Mouse (Mus musculus): ENCODE data around the gene Rasgrp4. TPM values are rescaled to one million over a fixed set of nuclear protein-coding genes. Genes with fewer than 3 reads are reported as not detected.

Gene Rasgrp4
- polyA plus RNA-seq, 1 experiment from 2014 or later, result 1.0 TPM

GRCm38 (mm10) chr7:29169231-29170065 lies 34.8 kb downstream of the Rasgrp4 start:
- TF ChIP-seq CTCF (IDR thresholded peaks at IDR 0.05; ENCODE audit: low read depth), result no peak
- no peaks in the 10 kb centered on the region for H3K9me3 ChIP-seq (ENCODE audit: low read depth, low read length)
- H3K27ac ChIP-seq (ENCODE audit: low read depth), result peak overlapping the region; percentile 54; the same call in 1 of the 2 replicates
- H3K4me2 ChIP-seq, result peak overlapping the region; percentile 81
- DNase-seq (peak; percentile 84), ATAC-seq (ENCODE audit: insufficient read depth) (peak; percentile 84)
- peak overlapping the region; percentile 61 for H3K4me3 ChIP-seq (ENCODE audit: low read depth, low read length)
- WGBS, result 1% methylated on average over 32 of the region's 39 CpGs
- H3K36me3 ChIP-seq (ENCODE audit: insufficient read depth), result peaks cover 20% of the 10 kb centered on the region
- peak overlapping the region; percentile 50 for H3K9ac ChIP-seq
- peaks cover 11% of the 10 kb centered on the region; the same call in 1 of the 2 replicates for H3K4me1 ChIP-seq (ENCODE audit: insufficient read depth)
- H3K27me3 ChIP-seq (ENCODE audit: insufficient read depth, low read length), result peaks cover 47% of the 10 kb centered on the region

GRCm38 (mm10) chr7:29170066-29170754 lies 35.6 kb downstream of the Rasgrp4 start, which contains the start of the genes Ggn and Spred3:
TSS of gene Ggn (plus strand) at chr7:29170210.
TSS of gene Spred3 (minus strand) at chr7:29170411.
- DNase-seq, result peak; percentile 92
- Histone ChIP-seq H3K36me3 (ENCODE audit: insufficient read depth) (peaks cover 28% of the 10 kb centered on the region), H3K4me1 (ENCODE audit: insufficient read depth) (peaks cover 11% of the 10 kb centered on the region; the same call in 1 of the 2 replicates), H3K27me3 (ENCODE audit: insufficient read depth, low read length) (peaks cover 47% of the 10 kb centered on the region), H3K27ac (ENCODE audit: low read depth) (peak within 1 kb of the TSS; percentile 54), H3K4me3 (ENCODE audit: low read depth, low read length) (peak within 1 kb of the TSS; percentile 61), H3K9ac (peak within 1 kb of the TSS; percentile 50), H3K9me3 (ENCODE audit: low read depth, low read length) (no peaks in the 10 kb centered on the region), H3K4me2 (peak within 1 kb of the TSS; percentile 81)
- WGBS, result under 1% methylated on average over 30 of the region's 30 CpGs
- ATAC-seq (ENCODE audit: insufficient read depth), result peak; percentile 68
- TF ChIP-seq CTCF (IDR thresholded peaks at IDR 0.05; ENCODE audit: low read depth), result no peak

GRCm38 (mm10) chr7:29170755-29171561 lies 36.3 kb downstream of the Rasgrp4 start:
- Histone ChIP-seq H3K4me2 (peak overlapping the region; percentile 81), H3K9me3 (ENCODE audit: low read depth, low read length) (no peaks in the 10 kb centered on the region), H3K27ac (ENCODE audit: low read depth) (no peak overlapping the region), H3K4me1 (ENCODE audit: insufficient read depth) (peaks cover 11% of the 10 kb centered on the region; the same call in 1 of the 2 replicates), H3K9ac (peak overlapping the region; percentile 30; the same call in 1 of the 2 replicates), H3K36me3 (ENCODE audit: insufficient read depth) (peaks cover 35% of the 10 kb centered on the region), H3K27me3 (ENCODE audit: insufficient read depth, low read length) (peaks cover 47% of the 10 kb centered on the region), H3K4me3 (ENCODE audit: low read depth, low read length) (peak overlapping the region; percentile 61)
- no peak for TF ChIP-seq CTCF (IDR thresholded peaks at IDR 0.05; ENCODE audit: low read depth)
- peak; percentile 11; the same call in 1 of the 2 replicates for ATAC-seq (ENCODE audit: insufficient read depth)
- peak; percentile 41 for DNase-seq
- 2% methylated on average over 43 of the region's 43 CpGs for WGBS

GRCm38 (mm10) chr7:29171562-29172097 lies 37.0 kb downstream of the Rasgrp4 start:
- Histone ChIP-seq H3K27me3 (ENCODE audit: insufficient read depth, low read length) (peaks cover 47% of the 10 kb centered on the region), H3K27ac (ENCODE audit: low read depth) (no peak overlapping the region), H3K9ac (peak overlapping the region; percentile 30; the same call in 1 of the 2 replicates), H3K36me3 (ENCODE audit: insufficient read depth) (peaks cover 42% of the 10 kb centered on the region), H3K4me3 (ENCODE audit: low read depth, low read length) (peak overlapping the region; percentile 61), H3K4me1 (ENCODE audit: insufficient read depth) (peaks cover 11% of the 10 kb centered on the region; the same call in 1 of the 2 replicates), H3K9me3 (ENCODE audit: low read depth, low read length) (no peaks in the 10 kb centered on the region), H3K4me2 (peak overlapping the region; percentile 81)
- DNase-seq (no peak), ATAC-seq (ENCODE audit: insufficient read depth) (no peak)
- WGBS, result 7% methylated on average over 34 of the region's 34 CpGs
- no peak for TF ChIP-seq CTCF (IDR thresholded peaks at IDR 0.05; ENCODE audit: low read depth)

GRCm38 (mm10) chr7:29172390-29173016 lies 37.9 kb downstream of the Rasgrp4 start:
- peaks cover 11% of the 10 kb centered on the region; the same call in 1 of the 2 replicates for H3K4me1 ChIP-seq (ENCODE audit: insufficient read depth)
- peaks cover 47% of the 10 kb centered on the region for H3K27me3 ChIP-seq (ENCODE audit: insufficient read depth, low read length)
- ATAC-seq (ENCODE audit: insufficient read depth) (no peak), DNase-seq (no peak)
- no peak overlapping the region for H3K27ac ChIP-seq (ENCODE audit: low read depth)
- H3K36me3 ChIP-seq (ENCODE audit: insufficient read depth), result peaks cover 49% of the 10 kb centered on the region
- no peaks in the 10 kb centered on the region for H3K9me3 ChIP-seq (ENCODE audit: low read depth, low read length)
- H3K4me3 ChIP-seq (ENCODE audit: low read depth, low read length), result peak overlapping the region; percentile 61; the same call in 1 of the 2 replicates
- 29% methylated on average over 31 of the region's 32 CpGs for WGBS
- no peak overlapping the region for H3K9ac ChIP-seq
- peak overlapping the region; percentile 81; the same call in 1 of the 2 replicates for H3K4me2 ChIP-seq
- TF ChIP-seq CTCF (IDR thresholded peaks at IDR 0.05; ENCODE audit: low read depth), result no peak

- WGBS, result 87% methylated on average over 4 of the region's 4 CpGs
These were observed 43.5 kb downstream of the Rasgrp4 start for GRCm38 (mm10) chr7:29178106-29178505.

More at GRCm38 (mm10) chr7:29178106-29178505, 43.5 kb downstream of the Rasgrp4 start:
- Histone ChIP-seq H3K4me2 (peak overlapping the region; percentile 85), H3K4me1 (ENCODE audit: insufficient read depth) (0 out of 2 replicates have a peak, but pooled peaks cover 7% of the 10 kb centered on the region), H3K27me3 (ENCODE audit: insufficient read depth, low read length) (peaks cover 7% of the 10 kb centered on the region), H3K9ac (no peak overlapping the region), H3K4me3 (ENCODE audit: low read depth, low read length) (no peak overlapping the region), H3K9me3 (ENCODE audit: low read depth, low read length) (no peaks in the 10 kb centered on the region), H3K27ac (ENCODE audit: low read depth) (no peak overlapping the region), H3K36me3 (ENCODE audit: insufficient read depth) (peaks cover 49% of the 10 kb centered on the region)
- ATAC-seq (ENCODE audit: insufficient read depth), result no peak
- TF ChIP-seq CTCF (IDR thresholded peaks at IDR 0.05; ENCODE audit: low read depth), result peak; percentile 33
- no peak for DNase-seq
